Mouse (Mus musculus) myocyte (in vitro differentiated cells): ENCODE data around the gene Selenon. TPM values are rescaled to one million over a fixed set of nuclear protein-coding genes. Genes with fewer than 3 reads are reported as not detected.
A peak's percentile ranks its signal among the peaks of the same experiment; 100 is the strongest.

ENCODE experiments used
- H3K27me3 ChIP-seq: one replicate; pipeline ENCODE4 v1.6.1; 2011; ENCODE audit not compliant: control insufficient read depth, insufficient read depth, insufficient read length
- H3K36me3 ChIP-seq: one replicate; pipeline ENCODE4 v1.6.1; 2011; ENCODE audit not compliant: control insufficient read depth, insufficient read depth
- H3K4me2 ChIP-seq: one replicate; pipeline ENCODE4 v1.6.1; 2011; ENCODE audit warnings: low read depth, control low read depth
- H3K4me3 ChIP-seq: one replicate; pipeline ENCODE4 v1.5.1; 2011; ENCODE audit warnings: mild to moderate bottlenecking, control low read depth, moderate library complexity
- H3K79me2 ChIP-seq: one replicate; pipeline ENCODE4 v1.6.1; 2011; ENCODE audit not compliant: control insufficient read depth, insufficient read depth
- H3ac ChIP-seq: one replicate; pipeline ENCODE4 v1.6.1; 2011; ENCODE audit not compliant: control insufficient read depth, insufficient read length
- CEBPB ChIP-seq: IDR thresholded peaks from 2 replicates; pipeline ENCODE4 v1.6.1; 2011; ENCODE audit warnings: mild to moderate bottlenecking, moderate library complexity; ENCODE audit not compliant: poor library complexity, insufficient read depth, severe bottlenecking
- E2F4 ChIP-seq: IDR thresholded peaks from one replicate; pipeline ENCODE4 v1.6.1; 2011; ENCODE audit warnings: mild to moderate bottlenecking, control low read depth, moderate library complexity; ENCODE audit not compliant: insufficient read depth
- MAX ChIP-seq: IDR thresholded peaks from one replicate; pipeline ENCODE4 v1.6.1; 2011; ENCODE audit warnings: low read depth, mild to moderate bottlenecking, control low read depth
- MYOD1 ChIP-seq, 3 experiments: IDR thresholded peaks; one replicate each; pipeline ENCODE4 v1.6.1; 2011; ENCODE audit warnings: control low read depth in 2 of 3, low read depth in 2 of 3, mild to moderate bottlenecking in 2 of 3, moderate library complexity in 1 of 3; ENCODE audit not compliant: insufficient read length in 2 of 3, control insufficient read depth in 1 of 3
- MYOG ChIP-seq, 3 experiments: IDR thresholded peaks; one replicate each; pipeline ENCODE4 v1.6.1; 2011; ENCODE audit warnings: control low read depth in 2 of 3, low read depth in 2 of 3, mild to moderate bottlenecking in 2 of 3; ENCODE audit not compliant: insufficient read length in 2 of 3, control insufficient read depth in 1 of 3, insufficient read depth in 1 of 3
- POLR2A ChIP-seq: IDR thresholded peaks from one replicate; pipeline ENCODE4 v1.6.1; 2011; ENCODE audit warnings: low read depth, mild to moderate bottlenecking, control low read depth, moderate library complexity; ENCODE audit not compliant: insufficient read length
- POLR2AphosphoS2 ChIP-seq: IDR thresholded peaks from one replicate; pipeline ENCODE4 v1.6.1; 2011; ENCODE audit warnings: low read depth, control low read depth; ENCODE audit not compliant: insufficient read length
- REST ChIP-seq: IDR thresholded peaks from one replicate; pipeline ENCODE4 v1.6.1; 2011; ENCODE audit warnings: mild to moderate bottlenecking, control low read depth, moderate library complexity; ENCODE audit not compliant: insufficient read depth, insufficient read length
- SRF ChIP-seq: IDR thresholded peaks from one replicate; pipeline ENCODE4 v1.6.1; 2011; ENCODE audit warnings: low read depth; ENCODE audit not compliant: control insufficient read depth, insufficient read length
- TCF12 ChIP-seq: IDR thresholded peaks from one replicate; pipeline ENCODE4 v1.6.1; 2011; ENCODE audit warnings: mild to moderate bottlenecking, control low read depth; ENCODE audit not compliant: poor library complexity, insufficient read depth, severe bottlenecking
- TCF3 ChIP-seq: IDR thresholded peaks from one replicate; pipeline ENCODE4 v1.6.1; 2011; ENCODE audit warnings: low read depth, control low read depth; ENCODE audit not compliant: insufficient read length
- USF1 ChIP-seq: IDR thresholded peaks from one replicate; pipeline ENCODE4 v1.6.1; 2011; ENCODE audit warnings: low read depth, mild to moderate bottlenecking, control low read depth, moderate library complexity
- polyA plus RNA-seq: library from polyadenylated mRNA; unstranded; fragments of >200 nt; fragmentation: generic; extraction: Trizol; gene quantifications from one replicate; pipeline ENCODE4 v1.2.1, GENCODE M21; 2012; ENCODE audit warnings: missing spikeins

Gene Selenon
- polyA plus RNA-seq, 1 experiment, result 35.7 TPM

DNA sequence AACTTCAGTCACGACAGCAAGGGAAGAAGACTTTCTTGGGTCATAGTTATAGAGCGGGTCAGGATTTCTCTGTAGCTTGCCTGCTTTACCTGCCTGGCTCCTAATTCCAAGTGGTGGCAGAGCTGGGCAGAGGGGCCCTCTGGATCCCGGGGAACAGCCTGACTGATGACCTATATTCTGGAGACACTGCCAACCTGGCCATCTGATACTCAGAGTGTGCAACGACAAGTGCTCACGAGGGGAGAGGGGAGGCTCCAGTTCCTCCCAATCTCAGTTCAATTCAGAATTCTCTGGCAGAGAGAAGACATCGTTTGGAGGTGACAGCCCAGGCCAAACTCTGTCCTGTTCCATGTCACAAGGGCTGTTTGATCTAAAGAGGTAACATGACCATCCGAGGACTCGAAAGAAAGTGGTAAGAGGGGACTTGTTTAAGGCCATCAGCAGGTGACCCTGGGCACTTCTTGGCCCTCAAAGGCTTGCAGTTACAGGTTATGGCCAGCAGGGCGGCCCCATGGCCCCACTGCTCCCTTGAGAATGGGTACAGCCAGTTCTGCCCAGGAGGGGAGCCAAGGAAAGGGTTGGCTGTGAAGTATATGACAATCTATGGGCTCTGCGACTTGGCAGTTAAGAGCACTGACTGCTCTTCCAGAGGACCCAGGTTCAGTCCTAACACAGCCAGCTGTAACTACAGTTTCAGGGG is 38.4 kb upstream of the Selenon start:
- no peaks in the 10 kb centered on the region for H3K36me3 ChIP-seq
- no peaks in the 10 kb centered on the region for H3K79me2 ChIP-seq
- no peak overlapping the region for H3ac ChIP-seq
- TF ChIP-seq TCF12 (no peak), POLR2A (no peak), USF1 (no peak), MYOG (IDR thresholded peaks at IDR 0.05; ENCODE audit: control insufficient read depth in 1 of 3, insufficient read depth in 1 of 3, insufficient read length in 2 of 3, low read depth in 2 of 3) (no peak), SRF (no peak), TCF3 (no peak), REST (no peak), MAX (no peak), POLR2AphosphoS2 (no peak), E2F4 (no peak), CEBPB (no peak), MYOD1 (IDR thresholded peaks at IDR 0.05; ENCODE audit: control insufficient read depth in 1 of 3, insufficient read length in 2 of 3, low read depth in 2 of 3) (no peak)
- no peaks in the 10 kb centered on the region for H3K27me3 ChIP-seq
- no peak overlapping the region for H3K4me3 ChIP-seq
- H3K4me2 ChIP-seq, result no peak overlapping the region

DNA sequence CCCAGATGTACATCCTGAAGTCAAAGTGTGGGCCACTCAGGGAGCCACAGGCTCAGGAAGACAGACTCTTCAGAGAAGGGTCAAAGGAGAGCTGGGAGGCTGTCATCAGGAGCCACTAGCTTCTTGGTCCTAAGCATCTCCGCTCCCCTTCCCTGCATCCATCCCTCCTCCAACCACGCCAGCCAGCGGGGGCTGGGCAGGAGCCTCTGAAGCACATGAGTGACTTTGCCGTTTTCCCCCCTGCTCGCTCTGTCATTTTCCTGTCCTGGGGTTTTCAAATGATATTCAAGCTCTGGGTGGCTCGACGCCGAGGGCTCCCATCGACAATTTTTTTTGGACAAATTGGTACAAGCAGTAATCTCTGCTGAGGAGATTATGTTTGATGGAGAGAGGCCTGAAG is 37.8 kb upstream of the Selenon start:
- Histone ChIP-seq H3K79me2 (no peaks in the 10 kb centered on the region), H3K4me3 (no peak overlapping the region), H3K27me3 (no peaks in the 10 kb centered on the region), H3K36me3 (no peaks in the 10 kb centered on the region), H3ac (no peak overlapping the region), H3K4me2 (no peak overlapping the region)
- TF ChIP-seq TCF3, result no peak
- no peak for TF ChIP-seq MYOD1 (IDR thresholded peaks at IDR 0.05; ENCODE audit: control insufficient read depth in 1 of 3, insufficient read length in 2 of 3, low read depth in 2 of 3)
- no peak for TF ChIP-seq CEBPB

DNA sequence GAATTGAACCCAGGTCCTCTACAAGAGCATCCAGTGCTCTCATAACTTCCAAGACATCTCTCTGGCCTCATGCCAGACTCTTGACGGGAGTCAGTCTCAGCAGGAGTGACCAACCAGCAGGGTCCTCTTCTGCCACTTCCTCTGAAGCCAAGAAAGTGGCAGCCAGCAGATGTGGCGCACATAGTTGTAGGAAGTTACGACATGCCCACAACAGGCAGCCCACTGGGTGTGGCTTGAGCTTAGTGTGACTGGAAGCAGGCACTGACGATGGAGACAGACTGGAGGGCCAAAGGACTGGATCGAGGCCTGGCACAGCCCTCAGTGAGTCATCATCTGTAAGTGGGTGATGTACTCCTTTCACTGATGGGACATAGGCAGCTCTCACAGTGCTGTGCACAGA is 37.0 kb upstream of the Selenon start:
- H3ac ChIP-seq, result no peak overlapping the region
- no peak for TF ChIP-seq USF1
- no peak for TF ChIP-seq E2F4
- peak in 1 of 3 experiments; percentile 10 for TF ChIP-seq MYOG (IDR thresholded peaks at IDR 0.05; ENCODE audit: control insufficient read depth in 1 of 3, insufficient read depth in 1 of 3, insufficient read length in 2 of 3, low read depth in 2 of 3)
- H3K4me3 ChIP-seq, result no peak overlapping the region
- H3K36me3 ChIP-seq, result no peaks in the 10 kb centered on the region
- no peaks in the 10 kb centered on the region for H3K27me3 ChIP-seq
- H3K79me2 ChIP-seq, result no peaks in the 10 kb centered on the region
- H3K4me2 ChIP-seq, result peak overlapping the region; percentile 38

DNA sequence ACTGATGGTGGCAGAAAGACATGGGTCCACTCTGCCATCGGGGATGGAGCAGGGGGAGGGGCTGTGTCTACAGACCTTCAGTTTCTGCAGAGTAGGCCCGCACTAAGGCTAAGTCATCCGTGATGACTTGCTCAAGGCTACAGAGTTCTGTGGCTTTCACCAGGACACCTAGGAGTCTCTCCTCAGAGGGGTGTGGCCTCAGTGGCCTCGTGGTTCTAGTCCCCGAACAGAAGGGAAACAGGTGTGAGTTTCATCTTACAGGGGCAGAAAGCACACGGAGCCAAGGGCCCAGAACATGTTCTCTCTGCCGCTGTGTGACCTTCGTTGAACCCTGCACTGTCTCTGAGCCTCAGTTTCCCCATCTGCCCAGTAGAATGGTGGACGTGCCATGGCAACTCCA is 36.3 kb upstream of the Selenon start:
- H3K4me2 ChIP-seq, result no peak overlapping the region
- no peaks in the 10 kb centered on the region for H3K27me3 ChIP-seq
- no peaks in the 10 kb centered on the region for H3K36me3 ChIP-seq
- no peak overlapping the region for H3K4me3 ChIP-seq
- TF ChIP-seq MYOG (IDR thresholded peaks at IDR 0.05; ENCODE audit: control insufficient read depth in 1 of 3, insufficient read depth in 1 of 3, insufficient read length in 2 of 3, low read depth in 2 of 3), result peak in 1 of 3 experiments; percentile 45
- no peak for TF ChIP-seq REST
- no peak for TF ChIP-seq MAX
- no peak for TF ChIP-seq SRF
- TF ChIP-seq MYOD1 (IDR thresholded peaks at IDR 0.05; ENCODE audit: control insufficient read depth in 1 of 3, insufficient read length in 2 of 3, low read depth in 2 of 3), result peak in 1 of 3 experiments; percentile 44
- no peak for TF ChIP-seq TCF3
- TF ChIP-seq CEBPB, result no peak
- H3K79me2 ChIP-seq, result no peaks in the 10 kb centered on the region
- H3ac ChIP-seq, result no peak overlapping the region

DNA sequence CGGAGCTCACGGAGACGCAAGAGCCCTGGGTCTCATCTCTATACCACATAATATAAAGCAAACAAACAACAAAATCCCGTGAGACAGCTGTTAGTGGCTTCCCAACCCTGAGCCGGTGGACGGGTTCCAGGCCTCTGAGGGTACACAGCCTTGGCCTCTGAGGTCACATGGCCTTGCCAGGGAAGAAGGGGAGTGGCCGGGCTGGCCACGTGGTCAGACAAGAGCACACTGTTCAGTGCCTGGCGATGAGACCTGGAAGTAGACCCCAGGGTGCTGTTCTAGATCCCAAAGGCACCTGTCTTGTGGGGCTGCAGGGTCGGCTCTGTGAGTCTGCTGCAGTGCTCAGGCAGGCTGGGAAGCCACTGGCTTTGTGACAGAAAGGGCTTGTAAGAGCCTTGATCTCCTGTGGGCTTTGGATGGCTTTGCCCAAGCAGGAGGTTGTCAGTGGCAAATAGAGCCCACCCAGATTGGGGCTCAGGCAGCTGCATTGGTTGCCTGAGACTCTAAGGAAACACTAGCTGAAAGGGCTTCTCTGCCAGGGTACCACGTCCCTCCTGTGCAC is 35.8 kb upstream of the Selenon start:
- Histone ChIP-seq H3K4me3 (no peak overlapping the region), H3K36me3 (no peaks in the 10 kb centered on the region), H3K4me2 (no peak overlapping the region), H3K27me3 (no peaks in the 10 kb centered on the region), H3ac (no peak overlapping the region), H3K79me2 (no peaks in the 10 kb centered on the region)
- no peak for TF ChIP-seq POLR2AphosphoS2
- no peak for TF ChIP-seq E2F4
- no peak for TF ChIP-seq POLR2A
- TF ChIP-seq TCF12, result no peak
- peak; percentile 44 for TF ChIP-seq USF1
- peak in 1 of 3 experiments; percentile 1 for TF ChIP-seq MYOD1 (IDR thresholded peaks at IDR 0.05; ENCODE audit: control insufficient read depth in 1 of 3, insufficient read length in 2 of 3, low read depth in 2 of 3)
- no peak for TF ChIP-seq MAX
- no peak for TF ChIP-seq SRF
- no peak for TF ChIP-seq TCF3
- TF ChIP-seq CEBPB, result no peak
- TF ChIP-seq REST, result no peak
- no peak for TF ChIP-seq MYOG (IDR thresholded peaks at IDR 0.05; ENCODE audit: control insufficient read depth in 1 of 3, insufficient read depth in 1 of 3, insufficient read length in 2 of 3, low read depth in 2 of 3)
